Mouse (Mus musculus) retina, postnatal 7 days (tissue): ENCODE data around the gene Plekhh1.
A peak's percentile ranks its signal among the peaks of the same experiment; 100 is the strongest.
"Not testable (repeated sequence)": the region's sequence is repeated elsewhere in the genome, so short reads cannot be mapped to it uniquely, and the experiment has no call there.

ENCODE experiments used
- DNase-seq: peaks from one replicate; pipeline ENCODE4 v3.0.0-alpha.2; 2012; ENCODE audit warnings: low read depth, low spot score

The Plekhh1 gene

GRCm38 (mm10) chr12:79027526-79027925, 1.4 kb upstream of the Plekhh1 start:
- not testable (repeated sequence) for DNase-seq

- DNase-seq: no peak
Measured at GRCm38 (mm10) chr12:79034331-79034730, 5.4 kb downstream of the Plekhh1 start.

GRCm38 (mm10) chr12:79035349-79035748, 6.4 kb downstream of the Plekhh1 start:
- no peak for DNase-seq

- no peak for DNase-seq
Measured at GRCm38 (mm10) chr12:79039708-79040107, 10.7 kb downstream of the Plekhh1 start.

- no peak for DNase-seq
Measured at GRCm38 (mm10) chr12:79040201-79040827, 11.4 kb downstream of the Plekhh1 start.

- no peak for DNase-seq
Measured at GRCm38 (mm10) chr12:79041436-79041835, 12.5 kb downstream of the Plekhh1 start.

GRCm38 (mm10) chr12:79044668-79045067, 15.7 kb downstream of the Plekhh1 start:
- peak; percentile 8 for DNase-seq

GRCm38 (mm10) chr12:79046171-79046570, 17.2 kb downstream of the Plekhh1 start:
- DNase-seq: no peak

GRCm38 (mm10) chr12:79047203-79047602, 18.2 kb downstream of the Plekhh1 start:
- no peak for DNase-seq

GRCm38 (mm10) chr12:79048898-79049297, 19.9 kb downstream of the Plekhh1 start:
- DNase-seq: no peak

- no peak for DNase-seq
Measured at GRCm38 (mm10) chr12:79049807-79050206, 20.8 kb downstream of the Plekhh1 start.

- DNase-seq: no peak
Measured at GRCm38 (mm10) chr12:79050545-79051212, 21.7 kb downstream of the Plekhh1 start.

GRCm38 (mm10) chr12:79052073-79052472, 23.1 kb downstream of the Plekhh1 start:
- no peak for DNase-seq

- DNase-seq: no peak
Measured at GRCm38 (mm10) chr12:79055276-79055675, 26.3 kb downstream of the Plekhh1 start.

- no peak for DNase-seq
Measured at GRCm38 (mm10) chr12:79059573-79059972, 30.6 kb downstream of the Plekhh1 start.

GRCm38 (mm10) chr12:79060134-79060533, 31.2 kb downstream of the Plekhh1 start:
- DNase-seq: no peak

GRCm38 (mm10) chr12:79060766-79061652, 32.0 kb downstream of the Plekhh1 start:
- DNase-seq: no peak

GRCm38 (mm10) chr12:79064451-79064850, 35.5 kb downstream of the Plekhh1 start:
- DNase-seq: no peak

- no peak for DNase-seq
Measured at GRCm38 (mm10) chr12:79066431-79066830, 37.5 kb downstream of the Plekhh1 start.

- no peak for DNase-seq
Measured at GRCm38 (mm10) chr12:79067526-79067925, 38.6 kb downstream of the Plekhh1 start.

- DNase-seq: no peak
Measured at GRCm38 (mm10) chr12:79068306-79068705, 39.3 kb downstream of the Plekhh1 start.

GRCm38 (mm10) chr12:79069187-79069608, 40.2 kb downstream of the Plekhh1 start:
- no peak for DNase-seq
